Mouse (Mus musculus): ENCODE results near the gene Grk2. TPM values are rescaled to one million over a fixed set of nuclear protein-coding genes. Genes with fewer than 3 reads are reported as not detected.

Gene Grk2
- total and polyA plus RNA-seq, 3 experiments, result 118 to 203 (median 193) TPM

DNA sequence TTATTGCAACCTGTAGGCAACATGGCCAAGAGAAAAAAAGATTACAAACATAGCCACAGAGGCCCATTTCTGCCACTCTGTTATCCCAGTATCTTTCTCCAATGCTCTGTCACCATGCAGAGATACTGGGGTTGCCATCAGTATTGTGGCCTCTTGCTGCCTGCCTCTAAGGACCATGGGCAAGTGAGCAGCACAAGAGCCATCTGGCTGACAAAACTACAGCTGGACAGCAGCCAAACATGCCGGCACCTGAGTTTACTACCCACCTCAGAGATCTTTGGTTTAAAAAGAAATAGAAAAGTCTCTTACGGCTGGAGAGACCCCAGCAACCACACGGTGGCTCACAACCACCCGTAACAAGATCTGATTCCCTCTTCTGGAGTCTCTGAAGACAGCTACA is 13.2 kb upstream of the Grk2 start:
- no peak overlapping the region for H3K27ac ChIP-seq (ENCODE audit: insufficient read depth, low read depth)
- H3K9me3 ChIP-seq (replicated peaks; ENCODE audit: low read length), result no peaks in the 10 kb centered on the region
- H3K4me1 ChIP-seq (ENCODE audit: control insufficient read depth in 1 of 2, insufficient read depth in 2 of 2), result peaks cover 4 to 28% of the 10 kb centered on the region in 2 experiments; a peak in 3 of 4 replicates
- H3K79me2 ChIP-seq (replicated peaks; ENCODE audit: control insufficient read depth, extremely low read depth, insufficient read depth, poor library complexity, severe bottlenecking), result peaks cover 2% of the 10 kb centered on the region
- H3K4me3 ChIP-seq (replicated peaks in 1 of 3; ENCODE audit: low read depth in 2 of 3, low read length in 2 of 3, poor library complexity in 1 of 3), result no peak overlapping the region
- H3K36me3 ChIP-seq (replicated peaks in 1 of 2; ENCODE audit: control insufficient read depth in 1 of 2, insufficient read depth in 1 of 2, low read length in 1 of 2), result peaks cover 63 to 88% of the 10 kb centered on the region in 2 experiments
- TF ChIP-seq NRF1 (IDR thresholded peaks at IDR 0.05; ENCODE audit: low read depth, low read length), result no peak
- no peak overlapping the region for H3K9ac ChIP-seq (ENCODE audit: insufficient read depth, low read depth)
- H3K4me2 ChIP-seq (ENCODE audit: insufficient read depth, low read depth, poor library complexity, severe bottlenecking), result no peak overlapping the region
- H3K27me3 ChIP-seq (replicated peaks), result no peaks in the 10 kb centered on the region
- in situ Hi-C loops (cut with MboI; ENCODE audit: low pct_ligation_motif_present, low pct_unique_long_range_greater_than_20kb, low sequenced_read_pairs), result no loop called here
- dilution Hi-C loops (cut with MboI; ENCODE audit: extremely low pct_ligation_motif_present, extremely low pct_unique_long_range_greater_than_20kb, low sequenced_read_pairs), result no loop called here
- no peak for DNase-seq (ENCODE audit: extremely low read depth)

DNA sequence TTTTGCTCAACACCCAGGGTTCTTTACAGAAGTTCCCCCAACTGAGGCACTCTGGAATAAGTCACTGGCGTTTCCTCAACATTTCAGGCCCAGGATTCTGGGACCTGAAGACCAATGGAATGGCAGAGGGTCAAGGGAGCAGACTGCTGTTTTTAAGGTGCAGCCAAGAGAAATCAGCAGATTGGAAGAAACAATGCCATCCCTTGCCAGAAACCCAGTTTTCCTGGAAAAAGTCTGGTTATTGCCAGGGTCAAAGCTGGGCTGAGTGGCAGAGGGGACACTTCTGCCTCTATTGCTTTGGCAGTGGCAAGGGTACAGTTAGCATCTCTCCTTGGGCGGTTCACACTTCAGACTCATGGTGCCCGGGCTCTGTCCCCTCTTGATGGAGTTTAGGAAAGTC is 11.2 kb upstream of the Grk2 start:
- no peak overlapping the region for H3K27ac ChIP-seq (ENCODE audit: insufficient read depth, low read depth)
- in situ Hi-C loops (cut with MboI; ENCODE audit: low pct_ligation_motif_present, low pct_unique_long_range_greater_than_20kb, low sequenced_read_pairs) (no loop called here), dilution Hi-C loops (cut with MboI; ENCODE audit: extremely low pct_ligation_motif_present, extremely low pct_unique_long_range_greater_than_20kb, low sequenced_read_pairs) (no loop called here)
- H3K4me2 ChIP-seq (ENCODE audit: insufficient read depth, low read depth, poor library complexity, severe bottlenecking), result no peak overlapping the region
- 0 out of 2 replicates have a peak, but pooled peaks have one; percentile 49 for TF ChIP-seq POLR2AphosphoS2 (IDR thresholded peaks at IDR 0.05; ENCODE audit: low read depth, low read length)
- TF ChIP-seq MEF2A (IDR thresholded peaks at IDR 0.05; ENCODE audit: borderline replicate concordance, low read depth, low read length), result no peak
- peaks cover 47 to 79% of the 10 kb centered on the region in 2 experiments for H3K36me3 ChIP-seq (replicated peaks in 1 of 2; ENCODE audit: control insufficient read depth in 1 of 2, insufficient read depth in 1 of 2, low read length in 1 of 2)
- peaks cover 4 to 19% of the 10 kb centered on the region in 2 experiments; a peak in 3 of 4 replicates for H3K4me1 ChIP-seq (ENCODE audit: control insufficient read depth in 1 of 2, insufficient read depth in 2 of 2)
- no peaks in the 10 kb centered on the region for H3K79me2 ChIP-seq (replicated peaks; ENCODE audit: control insufficient read depth, extremely low read depth, insufficient read depth, poor library complexity, severe bottlenecking)
- no peaks in the 10 kb centered on the region for H3K27me3 ChIP-seq (replicated peaks)
- no peak for DNase-seq (ENCODE audit: extremely low read depth)
- H3K9me3 ChIP-seq (replicated peaks; ENCODE audit: low read length), result no peaks in the 10 kb centered on the region
- no peak overlapping the region for H3K9ac ChIP-seq (ENCODE audit: insufficient read depth, low read depth)
- H3K4me3 ChIP-seq (replicated peaks in 1 of 3; ENCODE audit: low read depth in 2 of 3, low read length in 2 of 3, poor library complexity in 1 of 3), result no peak overlapping the region

DNA sequence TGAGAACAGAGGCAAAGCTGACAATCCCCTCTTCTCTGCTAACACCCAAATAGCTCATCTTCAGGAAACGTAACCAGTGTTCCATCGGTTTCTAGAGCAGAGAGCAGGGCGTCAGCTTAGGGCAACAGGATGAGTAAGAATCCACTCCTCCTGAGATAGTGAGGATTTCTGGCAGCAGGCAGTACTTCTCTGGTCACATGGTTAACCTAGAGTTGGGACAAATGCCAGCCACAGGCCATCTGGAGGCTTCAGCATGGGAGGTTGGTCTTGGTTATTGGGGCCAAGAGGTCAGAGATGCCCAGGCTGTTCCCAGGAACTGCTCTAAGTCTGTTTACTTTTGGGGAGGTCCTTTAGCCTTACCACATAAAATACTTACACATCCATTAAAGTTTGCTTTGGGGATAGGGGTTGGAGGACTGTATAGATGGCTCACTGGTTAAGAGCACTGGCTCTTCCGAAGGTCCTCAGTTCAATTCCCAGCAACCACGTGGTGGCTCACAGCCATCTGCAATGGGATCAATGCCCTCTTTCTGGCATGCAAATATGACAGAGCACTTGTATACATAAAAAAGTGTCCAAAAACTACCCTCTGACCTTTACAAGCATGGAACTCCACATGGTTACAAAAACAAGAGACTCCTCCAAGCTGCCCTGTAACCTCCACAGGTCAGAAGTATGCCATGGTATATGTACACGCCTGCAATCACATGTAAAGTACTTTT is 9.4 kb upstream of the Grk2 start:
- Histone ChIP-seq H3K27me3 (replicated peaks) (no peaks in the 10 kb centered on the region), H3K4me1 (ENCODE audit: control insufficient read depth in 1 of 2, insufficient read depth in 2 of 2) (peaks cover 4 to 14% of the 10 kb centered on the region in 2 experiments; a peak in 3 of 4 replicates), H3K79me2 (replicated peaks; ENCODE audit: control insufficient read depth, extremely low read depth, insufficient read depth, poor library complexity, severe bottlenecking) (no peaks in the 10 kb centered on the region), H3K9me3 (replicated peaks; ENCODE audit: low read length) (no peaks in the 10 kb centered on the region), H3K4me2 (ENCODE audit: insufficient read depth, low read depth, poor library complexity, severe bottlenecking) (no peak overlapping the region), H3K27ac (ENCODE audit: insufficient read depth, low read depth) (no peak overlapping the region), H3K4me3 (replicated peaks in 1 of 3; ENCODE audit: low read depth in 2 of 3, low read length in 2 of 3, poor library complexity in 1 of 3) (no peak overlapping the region), H3K36me3 (replicated peaks in 1 of 2; ENCODE audit: control insufficient read depth in 1 of 2, insufficient read depth in 1 of 2, low read length in 1 of 2) (peaks cover 32 to 63% of the 10 kb centered on the region in 2 experiments), H3K9ac (ENCODE audit: insufficient read depth, low read depth) (no peak overlapping the region)
- dilution Hi-C loops (cut with MboI; ENCODE audit: extremely low pct_ligation_motif_present, extremely low pct_unique_long_range_greater_than_20kb, low sequenced_read_pairs), result no loop called here
- in situ Hi-C loops (cut with MboI; ENCODE audit: low pct_ligation_motif_present, low pct_unique_long_range_greater_than_20kb, low sequenced_read_pairs), result no loop called here
- DNase-seq (ENCODE audit: extremely low read depth), result no peak
- no peak for TF ChIP-seq MXI1 (IDR thresholded peaks at IDR 0.05; ENCODE audit: low read depth, low read length)
- TF ChIP-seq NELFE (IDR thresholded peaks at IDR 0.05; ENCODE audit: low read depth, low read length), result no peak
- TF ChIP-seq USF2 (conservative IDR thresholded peaks at IDR 0.05; ENCODE audit: low read depth, low read length), result no peak
- no peak for TF ChIP-seq MYC (IDR thresholded peaks at IDR 0.05; ENCODE audit: low read depth, low read length)

Data from CH12.LX (cell line).